Mouse (Mus musculus) ovary, postnatal 10 days (tissue): ENCODE results near the gene Vps9d1.
"Not testable (repeated sequence)": the region's sequence is repeated elsewhere in the genome, so short reads cannot be mapped to it uniquely, and the experiment has no call there.

Experiments used
- DNase-seq: peaks from one replicate; pipeline ENCODE4 v3.0.0; 2022; ENCODE audit warnings: low spot score

The Vps9d1 gene

GRCm38 (mm10) chr8:123253451-123254098 is 573 bp downstream of the Vps9d1 start:
- DNase-seq, result no peak

DNA sequence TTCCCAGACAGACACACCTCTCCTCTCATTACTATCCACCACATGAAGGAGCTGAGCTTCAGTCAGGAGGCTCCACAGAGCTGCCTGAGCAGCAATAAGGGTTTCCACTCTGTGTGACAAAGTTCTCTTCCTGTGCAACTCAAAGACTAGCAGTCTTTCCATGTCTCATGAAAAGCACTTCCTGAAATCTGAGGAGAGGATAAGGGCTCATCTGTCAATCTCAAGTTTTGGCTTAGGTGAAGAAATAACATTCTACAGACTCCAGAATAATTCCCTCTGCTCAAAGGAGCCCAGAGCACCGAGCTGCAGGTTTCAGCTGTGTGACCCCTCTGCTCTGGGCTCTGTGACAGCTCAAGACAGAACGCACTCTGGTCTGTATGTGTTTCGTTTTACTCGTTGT is 1.2 kb downstream of the Vps9d1 start:
- no peak for DNase-seq

DNA sequence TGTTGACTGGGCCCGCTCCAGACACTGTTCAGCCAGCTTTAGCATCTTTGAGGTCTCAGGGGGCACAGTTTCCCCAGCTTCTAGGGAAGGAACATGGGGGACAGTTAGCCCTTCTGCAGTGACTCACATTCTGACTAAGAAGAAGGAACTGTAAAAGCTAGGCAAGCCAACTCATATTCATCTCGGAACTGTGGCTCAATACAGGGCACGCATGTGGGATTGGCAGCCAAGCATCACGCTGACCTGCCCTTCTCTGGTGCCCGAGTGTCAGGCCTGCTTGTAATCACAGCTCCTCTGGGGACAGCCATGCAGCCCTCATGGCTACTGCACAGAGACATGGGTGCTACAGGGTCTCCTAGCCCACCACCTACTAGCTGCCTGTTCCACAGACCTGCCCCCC is 3.2 kb downstream of the Vps9d1 start:
- no peak for DNase-seq

- no peak for DNase-seq
Observed at GRCm38 (mm10) chr8:123248596-123248995, 5.6 kb downstream of the Vps9d1 start.

DNA sequence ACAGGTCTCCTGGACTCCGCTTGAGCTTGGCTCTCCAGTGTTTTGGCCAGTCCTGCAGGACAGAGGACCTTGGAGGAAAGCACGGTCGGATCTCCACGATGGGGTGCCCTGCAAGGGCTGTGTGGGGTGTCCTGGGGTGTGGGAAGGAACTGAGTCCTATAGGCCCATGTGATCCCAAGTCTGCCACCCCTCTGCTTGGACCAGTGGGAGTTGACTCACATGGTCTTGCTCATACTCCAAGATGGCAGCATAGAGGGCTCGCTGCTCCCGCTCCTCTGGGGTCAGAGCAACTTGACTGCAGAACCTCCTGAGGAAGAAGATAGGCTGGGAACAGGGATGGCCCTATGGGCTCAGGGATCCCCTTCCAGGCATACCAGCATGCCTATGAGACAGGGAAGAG is 6.4 kb downstream of the Vps9d1 start:
- DNase-seq, result no peak

GRCm38 (mm10) chr8:123245543-123245942 is 8.6 kb downstream of the Vps9d1 start:
- DNase-seq, result no peak

DNA sequence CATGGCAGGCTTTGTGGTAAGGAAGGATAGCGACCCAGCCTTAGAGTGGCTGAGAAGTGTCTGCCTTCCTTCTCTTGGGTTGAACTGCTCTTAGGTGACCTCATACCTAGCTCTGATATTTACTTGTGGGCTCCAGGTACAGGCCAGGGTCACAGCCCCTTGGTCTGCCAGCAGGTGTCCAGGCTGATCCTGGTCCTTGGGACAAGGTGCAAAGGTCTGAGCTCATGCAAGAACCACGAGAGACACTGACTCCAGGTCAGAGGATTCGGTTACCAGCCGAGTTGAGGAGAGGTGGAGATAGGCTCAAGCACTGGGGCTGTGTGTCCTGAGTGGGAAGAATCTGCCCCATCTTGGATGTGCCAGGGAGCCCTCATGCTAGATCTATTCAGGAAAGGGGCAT is 9.8 kb downstream of the Vps9d1 start:
- DNase-seq, result no peak

DNA sequence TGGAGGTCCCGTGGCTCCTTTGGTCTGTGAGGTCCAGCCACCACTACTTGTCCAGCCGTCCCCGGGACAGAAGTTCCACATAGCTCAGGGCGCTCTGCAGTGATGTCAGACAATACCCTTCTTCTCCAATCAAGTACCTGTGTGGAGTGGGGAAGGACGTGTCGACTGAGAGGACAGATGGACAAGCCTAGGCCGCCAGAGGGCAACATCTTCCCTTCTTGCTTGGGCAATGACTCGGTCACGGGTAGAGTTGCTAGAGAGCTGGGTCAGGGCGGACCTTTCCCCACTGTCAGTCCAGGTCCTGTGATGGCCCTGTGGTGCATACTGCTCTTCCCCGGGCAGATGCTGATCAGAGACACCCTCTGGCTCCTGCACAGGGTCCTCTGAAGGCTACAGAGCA is 11.1 kb downstream of the Vps9d1 start:
- DNase-seq, result no peak

DNA sequence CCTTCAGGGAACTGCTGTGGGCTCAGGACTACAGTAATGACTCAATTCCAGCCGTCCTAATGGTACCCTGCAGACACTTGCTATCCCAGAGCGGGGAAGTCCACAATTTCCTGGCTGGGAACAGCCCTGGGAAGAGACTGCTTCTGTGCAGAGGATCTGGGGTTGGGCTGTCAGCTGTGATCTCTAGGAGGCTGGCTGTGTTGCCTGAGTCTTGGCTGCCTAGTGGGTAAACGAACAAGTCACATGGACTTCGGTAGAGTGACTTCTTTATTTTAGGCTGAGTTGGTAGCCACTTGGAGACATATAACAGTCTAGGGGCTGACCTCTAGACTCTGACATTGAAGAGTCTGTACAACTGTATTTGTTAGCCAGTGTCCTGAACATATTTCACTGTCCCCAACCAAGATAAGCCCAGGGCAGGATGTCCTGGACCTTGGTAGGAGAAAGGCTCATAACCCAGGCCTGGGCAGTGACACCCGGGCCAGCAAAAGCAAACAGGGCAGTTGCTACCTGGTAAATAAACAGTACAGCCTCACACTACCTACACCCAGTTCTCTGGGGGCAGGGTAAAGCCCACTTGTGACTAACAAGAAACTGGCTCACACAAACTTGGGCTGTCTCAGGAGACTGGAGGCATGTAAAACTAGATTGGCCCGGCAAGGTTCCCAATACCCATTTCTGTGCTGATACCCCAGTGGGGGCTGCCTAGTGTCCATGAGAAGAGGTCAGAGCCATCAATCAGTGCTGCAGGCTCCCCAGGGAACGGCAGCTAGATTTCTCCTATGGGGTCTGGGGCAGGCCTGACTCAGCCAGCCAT is 11.8 kb downstream of the Vps9d1 start:
- no peak for DNase-seq

GRCm38 (mm10) chr8:123239398-123239797 is 14.8 kb downstream of the Vps9d1 start:
- no peak for DNase-seq

DNA sequence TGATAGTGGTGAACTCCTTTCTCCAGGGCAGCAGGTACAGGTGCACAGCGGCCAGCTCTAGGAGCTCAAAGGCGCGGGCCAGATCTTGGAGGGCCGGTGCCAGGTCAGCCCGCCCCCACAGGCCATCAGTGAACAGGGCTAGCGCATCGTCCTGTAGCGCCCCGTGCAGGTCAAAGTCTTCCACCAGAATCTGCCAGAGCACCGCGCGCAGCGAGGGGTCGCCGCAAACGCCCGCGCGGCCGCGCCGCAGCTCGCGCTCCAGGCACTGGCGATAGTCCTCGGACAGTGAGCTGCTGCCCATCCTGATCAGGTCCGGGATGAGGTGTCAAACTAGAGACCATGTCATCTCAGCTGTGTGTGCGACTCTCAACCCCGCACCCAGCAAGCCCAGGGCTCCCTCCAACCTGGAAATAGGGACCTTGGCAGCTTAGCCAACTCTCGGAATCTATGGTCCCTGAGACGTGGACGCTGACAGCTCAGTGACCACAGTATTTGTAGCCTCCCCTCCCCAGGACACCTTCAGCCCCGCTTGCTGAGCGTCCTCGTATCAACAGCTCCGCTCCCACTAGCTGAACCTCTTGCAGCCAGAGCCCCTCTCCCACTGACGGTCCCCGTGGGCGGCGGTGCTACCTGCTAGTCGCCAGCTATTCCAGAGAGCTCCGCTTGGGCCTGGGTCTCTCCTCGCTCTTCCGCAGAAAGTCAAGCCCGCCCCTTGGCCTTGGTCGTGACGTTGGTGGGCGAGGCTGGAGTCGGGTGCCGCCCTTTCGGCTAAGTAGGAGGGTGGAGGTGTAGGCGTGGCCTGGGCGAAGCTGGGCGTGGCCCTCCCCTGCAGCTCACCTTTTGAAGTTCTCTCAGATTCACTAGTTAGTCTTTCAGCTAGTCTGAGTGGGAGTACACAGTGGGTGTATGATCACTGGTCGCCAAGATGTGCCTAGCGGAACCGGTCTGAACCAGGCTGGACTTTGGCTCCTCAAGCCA is 18.3 kb downstream of the Vps9d1 start, which contains the start of gene Spata2l:
Gene Spata2l (minus strand): TSS at position 714 of the 978 bp plus-strand sequence.
- DNase-seq, result peak; percentile 44

DNA sequence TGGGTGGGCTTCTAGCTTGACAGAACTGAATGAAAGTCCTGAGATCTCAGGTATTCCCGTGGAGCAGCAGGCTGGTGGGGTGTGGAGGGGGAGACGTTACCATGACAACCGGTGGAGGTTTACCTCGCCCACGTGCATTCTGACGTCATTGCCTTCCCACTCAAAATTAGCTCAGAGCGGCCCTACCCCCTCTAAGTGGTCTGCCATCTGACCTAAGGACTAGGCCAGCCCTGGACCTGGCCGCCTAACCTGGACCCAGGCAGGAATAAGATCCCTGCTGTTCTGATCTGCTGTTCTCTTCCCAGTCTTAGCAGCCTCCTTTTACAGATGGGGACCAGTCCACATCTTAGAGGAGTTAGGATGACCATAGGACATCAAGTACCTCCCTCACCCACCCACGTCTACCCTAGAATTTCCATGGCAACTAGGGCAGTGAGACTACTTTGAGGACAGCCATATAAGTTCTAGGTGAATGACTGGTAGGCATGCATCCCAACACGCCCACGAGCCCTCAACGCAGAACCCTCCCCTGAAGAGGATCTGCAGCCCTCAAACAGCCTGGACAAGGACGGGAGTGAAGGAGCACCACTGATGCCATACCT is 19.1 kb downstream of the Vps9d1 start:
- DNase-seq, result no peak

GRCm38 (mm10) chr8:123233760-123234159 is 20.4 kb downstream of the Vps9d1 start:
- DNase-seq, result no peak

- no peak for DNase-seq
Observed at GRCm38 (mm10) chr8:123233300-123233699, 20.8 kb downstream of the Vps9d1 start.

- no peak for DNase-seq
Observed at GRCm38 (mm10) chr8:123232553-123232952, 21.6 kb downstream of the Vps9d1 start.

DNA sequence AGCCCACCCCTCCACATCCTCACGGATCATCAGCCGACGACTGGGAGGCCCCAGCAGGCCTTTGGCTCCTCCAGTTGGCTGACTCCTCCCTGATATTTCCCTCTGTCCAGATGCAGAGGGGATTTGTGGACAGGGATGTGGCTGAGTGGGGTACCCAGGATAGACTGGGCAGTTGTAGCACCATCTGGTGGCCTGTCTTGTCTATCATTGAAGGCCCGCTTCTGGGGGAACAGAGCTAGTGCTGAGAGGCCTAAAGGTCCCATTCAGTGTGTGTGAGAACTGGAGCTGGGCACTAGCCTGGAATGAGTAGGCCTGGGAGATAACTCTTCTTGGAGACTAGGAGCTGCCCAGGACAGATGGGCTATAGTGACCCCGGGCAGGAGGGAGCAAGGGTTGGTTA is 22.4 kb downstream of the Vps9d1 start:
- no peak for DNase-seq

- DNase-seq, result not testable (repeated sequence)
Observed at GRCm38 (mm10) chr8:123230326-123230725, 23.8 kb downstream of the Vps9d1 start.

GRCm38 (mm10) chr8:123228416-123228815 is 25.7 kb downstream of the Vps9d1 start:
- DNase-seq, result no peak

DNA sequence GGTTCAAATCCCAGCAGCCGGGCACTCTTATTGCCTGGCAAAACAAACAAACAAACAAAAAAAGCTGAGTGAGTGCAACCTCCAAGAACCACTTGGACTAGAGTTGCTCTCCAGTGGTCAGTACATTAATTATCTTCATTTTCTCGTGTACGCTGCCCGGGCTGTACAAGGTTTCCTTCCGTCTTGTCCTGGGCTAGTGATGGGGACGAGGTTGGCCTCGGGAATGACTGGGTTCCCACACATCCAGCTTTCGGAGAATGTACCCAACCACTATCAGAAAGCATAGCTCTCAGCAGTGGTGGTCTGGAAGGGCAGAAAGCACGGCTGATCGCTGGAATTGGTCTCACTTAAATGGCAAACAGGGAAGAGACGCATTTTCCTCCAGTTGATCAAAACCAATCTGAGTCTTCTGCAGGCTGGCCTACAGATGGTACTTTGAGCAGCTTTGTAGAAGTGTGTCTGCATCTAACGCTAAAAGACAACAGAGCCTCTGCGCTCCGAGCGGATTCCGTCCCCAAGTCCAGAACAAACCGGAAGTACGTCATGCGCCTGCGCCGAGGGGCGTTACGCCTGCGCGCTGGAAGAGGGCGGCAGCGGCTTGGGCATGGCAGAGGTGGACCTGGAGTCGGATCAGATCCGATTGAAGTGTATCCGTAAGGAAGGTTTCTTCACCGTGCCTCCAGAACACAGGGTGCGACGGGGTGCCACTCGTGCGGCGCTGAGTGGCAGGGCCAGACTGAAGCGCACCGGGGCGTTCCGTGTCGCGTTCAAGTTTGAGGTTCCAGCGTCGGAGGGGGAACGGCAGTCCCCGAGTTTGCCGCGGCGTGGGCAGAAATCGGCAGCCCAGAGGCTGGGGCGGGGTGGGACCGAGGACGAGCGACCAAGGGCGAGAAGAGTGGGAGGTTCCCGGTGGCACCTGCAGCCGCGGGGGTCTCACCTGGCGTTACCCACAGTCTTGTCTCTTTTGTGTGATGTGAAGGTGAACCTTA is 29.6 kb downstream of the Vps9d1 start, which contains the start of gene Cdk10:
Gene Cdk10 (plus strand): TSS at position 565 of the 989 bp plus-strand sequence.
- DNase-seq, result peak; percentile 96

GRCm38 (mm10) chr8:123220917-123221316 is 33.2 kb downstream of the Vps9d1 start:
- no peak for DNase-seq

- no peak for DNase-seq
Observed at GRCm38 (mm10) chr8:123215430-123215829, 38.7 kb downstream of the Vps9d1 start.
